Comparison of ENCODE assay signal across 19 mouse cellular contexts in genomic region chr17:48962646-48963045, GRCm38 (mm10). TPM values are rescaled to one million over a fixed set of nuclear protein-coding genes. Genes with fewer than 3 reads are reported as not detected.
"Had no signal": no experiment of that assay in that cellular context is flagged by ENCODE, and none has a peak within 500 bp of the region (broad histone marks: within the 10 kb centered on the region; RNA-seq: fewer than 3 reads in every experiment).

No protein-coding gene starts in this region.

- H3K9ac ChIP-seq: lung, embryonic 15.5 days; midbrain, embryonic 13.5 days; midbrain, embryonic 15.5 days; neural tube, embryonic 12.5 days had no signal

- H3K9me3 ChIP-seq: lung, embryonic 15.5 days; midbrain, embryonic 13.5 days; midbrain, embryonic 15.5 days; neural tube, embryonic 12.5 days had no signal

- H3K4me2 ChIP-seq: lung, embryonic 15.5 days; midbrain, embryonic 11.5 days; midbrain, embryonic 13.5 days; midbrain, embryonic 15.5 days; neural tube, embryonic 12.5 days had no signal

- H3K27ac ChIP-seq: lung, embryonic 15.5 days; macrophage; midbrain, embryonic 13.5 days; midbrain, embryonic 15.5 days; neural tube, embryonic 12.5 days had no signal

- H3K4me1 ChIP-seq: megakaryocyte, embryonic 14.5 days had no signal

- H3K4me3 ChIP-seq: lung, embryonic 15.5 days; megakaryocyte, embryonic 14.5 days; midbrain, embryonic 13.5 days; midbrain, embryonic 15.5 days; neural tube, embryonic 12.5 days had no signal

- H3K27me3 ChIP-seq: lung, embryonic 15.5 days; megakaryocyte, embryonic 14.5 days; midbrain, embryonic 13.5 days; midbrain, embryonic 15.5 days; neural tube, embryonic 12.5 days had no signal

- DNase-seq: lung, adult 2 months; lung, postnatal 14 days; lung, postnatal 36 days; retina, postnatal 1 day; right cerebral cortex, adult 18-20 months; right cerebral cortex, postnatal 25 days; right cerebral cortex, postnatal 4 days; spleen, adult 18-20 months; thymus, adult 18-20 months; thymus, postnatal 14 days; thymus, postnatal 36 days had no signal

- H3K36me3 ChIP-seq: lung, embryonic 15.5 days; midbrain, embryonic 13.5 days; midbrain, embryonic 15.5 days; neural tube, embryonic 12.5 days had no signal

- ATAC-seq: lung, postnatal 0 days; midbrain, embryonic 13.5 days; midbrain, embryonic 15.5 days had no signal

RNA-seq across cellular contexts. Expression of gene Lrfn2, which starts 30.5 kb away (rescaled TPM):
- polyA plus RNA-seq: lung, adult 2 months; macrophage had no signal
